In the genomic region with DNA sequence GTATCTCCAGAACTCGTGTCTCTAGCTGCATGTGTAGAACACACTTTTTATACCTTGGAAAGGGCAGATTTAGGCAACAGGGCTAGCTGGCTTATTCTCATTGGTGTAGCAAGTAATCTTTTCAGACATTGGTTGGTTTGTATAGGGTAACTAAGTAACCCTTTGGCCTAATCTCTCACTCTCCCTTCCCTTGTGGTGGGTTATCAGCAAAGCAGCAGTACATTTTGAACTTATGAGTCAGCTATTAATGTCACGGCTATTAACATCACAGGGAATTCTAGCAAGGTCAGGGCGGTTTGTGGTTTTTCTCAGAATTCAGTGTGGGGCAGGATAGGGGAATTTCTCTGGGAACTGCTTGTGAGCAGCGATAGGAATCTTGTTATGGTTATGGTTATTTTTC, we compare ENCODE assay signal across 27 mouse cellular contexts.
A peak's percentile ranks its signal among the peaks of the same experiment; 100 is the strongest.
DNase-seq lines count a peak whose midpoint lies in the region; ATAC-seq and TF ChIP-seq lines count a peak whose summit lies in the region.
"Had no signal": no experiment of that assay in that cellular context is flagged by ENCODE, and none has a peak within 500 bp of the region (broad histone marks: within the 10 kb centered on the region; RNA-seq: fewer than 3 reads in every experiment).

No protein-coding gene starts in this region.

- no peak overlapping the region for H3K27ac ChIP-seq in embryonic facial prominence, embryonic 10.5 days (replicated peaks)
- H3K27ac ChIP-seq: embryonic facial prominence, embryonic 13.5 days; forebrain, embryonic 12.5 days; forebrain, embryonic 15.5 days; heart, embryonic 15.5 days; hindbrain, embryonic 10.5 days; hindbrain, embryonic 13.5 days; intestine, embryonic 15.5 days had no signal

- H3K4me1 ChIP-seq in G1E (ENCODE audit: insufficient read depth, low read depth, low read length) = peaks cover 18% of the 10 kb centered on the region
- H3K4me1 ChIP-seq in embryonic facial prominence, embryonic 10.5 days = no peaks in the 10 kb centered on the region
- H3K4me1 ChIP-seq: embryonic facial prominence, embryonic 13.5 days; forebrain, embryonic 12.5 days; forebrain, embryonic 15.5 days; heart, embryonic 12.5 days; heart, embryonic 15.5 days; hindbrain, embryonic 10.5 days; hindbrain, embryonic 13.5 days; intestine, embryonic 15.5 days had no signal

- DNase-seq in adrenal gland, postnatal 14 days = peak; percentile 4
- DNase-seq in adrenal gland, adult 18-20 months (ENCODE audit: low spot score in 2 of 2) = no peak
- DNase-seq in G1E (ENCODE audit: low spot score) = no peak
- DNase-seq in Muller cell, postnatal 12 days (ENCODE audit: inconsistent ontology term) = peak; percentile 20
- no peak for DNase-seq in embryonic facial prominence, embryonic 10.5 days (ENCODE audit: low spot score)
- DNase-seq: cerebellum, adult 11 months; cerebellum, adult 2 months; cerebellum, adult 9-11 months; cerebellum, postnatal 25 days; gastrocnemius, postnatal 14 days; heart, adult 18-20 months; heart, postnatal 10 days; heart, postnatal 36 days; kidney, adult 11 months; kidney, adult 8-10 months had no signal

- H3K9me3 ChIP-seq in G1E (replicated peaks) = 0 out of 2 replicates have a peak, but pooled peaks cover 3% of the 10 kb centered on the region
- no peaks in the 10 kb centered on the region for H3K9me3 ChIP-seq in embryonic facial prominence, embryonic 10.5 days
- H3K9me3 ChIP-seq: embryonic facial prominence, embryonic 13.5 days; forebrain, embryonic 12.5 days; forebrain, embryonic 15.5 days; heart, embryonic 12.5 days; heart, embryonic 15.5 days; hindbrain, embryonic 10.5 days; intestine, embryonic 15.5 days had no signal

- peak; percentile 86 for ATAC-seq in G1E (ENCODE audit: extremely low read depth, insufficient number of reproducible peaks, low FRiP score, poor library complexity, severe bottlenecking)
- no peak for ATAC-seq in granulocyte monocyte progenitor cell, adult 5-6 weeks (replicated peaks; ENCODE audit: poor library complexity, severe bottlenecking)
- ATAC-seq: activated CD4-positive, CD25-positive, alpha-beta regulatory T cell, adult 4 months; forebrain, embryonic 15.5 days; hindbrain, embryonic 16.5 days; intestine, embryonic 15.5 days had no signal

- WGBS in embryonic facial prominence, embryonic 10.5 days = 89% methylated on average over 4 of the region's 4 CpGs

- no peak for TF ChIP-seq CTCF in G1E (IDR thresholded peaks at IDR 0.05; ENCODE audit: low read depth, low read length)

- no peaks in the 10 kb centered on the region for H3K36me3 ChIP-seq in G1E (replicated peaks)
- H3K36me3 ChIP-seq in embryonic facial prominence, embryonic 10.5 days (replicated peaks) = no peaks in the 10 kb centered on the region
- H3K36me3 ChIP-seq: embryonic facial prominence, embryonic 13.5 days; forebrain, embryonic 12.5 days; forebrain, embryonic 15.5 days; heart, embryonic 12.5 days; heart, embryonic 15.5 days; hindbrain, embryonic 10.5 days; hindbrain, embryonic 13.5 days; intestine, embryonic 15.5 days had no signal

- no peak overlapping the region; the same call in 1 of the 2 replicates for H3K4me3 ChIP-seq in G1E (ENCODE audit: low read depth, low read length)
- no peak overlapping the region for H3K4me3 ChIP-seq in embryonic facial prominence, embryonic 10.5 days
- H3K4me3 ChIP-seq: embryonic facial prominence, embryonic 13.5 days; erythroblast, embryonic 14.5 days; forebrain, embryonic 12.5 days; forebrain, embryonic 15.5 days; heart, embryonic 12.5 days; heart, embryonic 15.5 days; hindbrain, embryonic 10.5 days; hindbrain, embryonic 13.5 days; intestine, embryonic 15.5 days had no signal

- no peaks in the 10 kb centered on the region for H3K27me3 ChIP-seq in G1E (ENCODE audit: insufficient read depth, low read length)
- H3K27me3 ChIP-seq in embryonic facial prominence, embryonic 10.5 days (replicated peaks; ENCODE audit: low read depth, poor library complexity, severe bottlenecking) = no peaks in the 10 kb centered on the region
- H3K27me3 ChIP-seq: embryonic facial prominence, embryonic 13.5 days; forebrain, embryonic 12.5 days; forebrain, embryonic 15.5 days; heart, embryonic 12.5 days; heart, embryonic 15.5 days; hindbrain, embryonic 13.5 days; intestine, embryonic 15.5 days had no signal

Comparison
In these comparisons a context has a peak if more than half of its experiments do, and no peak if none do; other contexts are left out.
1. DNase-seq: peak in adrenal gland, postnatal 14 days (single experiment) and Muller cell, postnatal 12 days (single experiment); none in adrenal gland, adult 18-20 months (0 of 2), G1E (single experiment) and embryonic facial prominence, embryonic 10.5 days (single experiment).